ENCODE assay signal across 11 mouse cellular contexts in the genomic region with DNA sequence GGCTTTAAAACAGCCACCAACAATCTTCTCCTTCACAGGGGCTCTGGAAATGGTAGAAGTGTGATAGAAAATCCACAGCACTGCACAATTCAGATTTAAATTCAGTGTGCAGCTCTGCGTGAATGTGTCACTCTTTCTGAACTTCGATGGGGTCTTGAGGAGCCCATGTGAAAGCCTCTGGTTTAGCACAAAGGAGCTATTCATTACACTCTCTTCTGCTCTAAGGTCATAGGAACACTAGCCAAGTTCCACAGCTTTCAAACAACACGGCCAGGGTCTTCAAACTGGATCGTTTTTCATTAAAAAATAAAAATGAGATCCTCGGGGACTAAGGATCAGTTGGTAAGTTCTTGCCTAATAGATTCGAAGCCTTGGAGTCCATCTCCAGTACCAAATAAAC. TPM values are rescaled to one million over a fixed set of nuclear protein-coding genes. Genes with fewer than 3 reads are reported as not detected.
A peak's percentile ranks its signal among the peaks of the same experiment; 100 is the strongest.
DNase-seq lines count a peak whose midpoint lies in the region; ATAC-seq lines count a peak whose summit lies in the region.
"Had no signal": no experiment of that assay in that cellular context is flagged by ENCODE, and none has a peak within 500 bp of the region (broad histone marks: within the 10 kb centered on the region; RNA-seq: fewer than 3 reads in every experiment).

No protein-coding gene starts in this region.

- no peaks in the 10 kb centered on the region for H3K36me3 ChIP-seq in midbrain, embryonic 11.5 days (ENCODE audit: control insufficient read depth, insufficient read depth, low read length)
- H3K36me3 ChIP-seq in midbrain, embryonic 15.5 days (replicated peaks), result no peaks in the 10 kb centered on the region
- no peaks in the 10 kb centered on the region for H3K36me3 ChIP-seq in intestine, embryonic 15.5 days

- no peak overlapping the region for H3K9ac ChIP-seq in midbrain, embryonic 11.5 days (ENCODE audit: low read length)
- no peak overlapping the region for H3K9ac ChIP-seq in midbrain, embryonic 15.5 days
- H3K9ac ChIP-seq in intestine, embryonic 15.5 days, result peak overlapping the region; percentile 24; the same call in 1 of the 2 replicates

- ATAC-seq in midbrain, embryonic 11.5 days (ENCODE audit: low FRiP score), result no peak
- no peak for ATAC-seq in midbrain, embryonic 15.5 days (replicated peaks)
- ATAC-seq in intestine, embryonic 15.5 days, result no peak

- no peaks in the 10 kb centered on the region for H3K9me3 ChIP-seq in midbrain, embryonic 11.5 days (ENCODE audit: control insufficient read depth, low read length)
- no peaks in the 10 kb centered on the region for H3K9me3 ChIP-seq in midbrain, embryonic 15.5 days
- no peaks in the 10 kb centered on the region for H3K9me3 ChIP-seq in intestine, embryonic 15.5 days

- peaks cover 2% of the 10 kb centered on the region; the same call in 1 of the 2 replicates for H3K27me3 ChIP-seq in midbrain, embryonic 11.5 days (ENCODE audit: control insufficient read depth, insufficient read depth, low read length)
- H3K27me3 ChIP-seq in midbrain, embryonic 15.5 days (replicated peaks), result no peaks in the 10 kb centered on the region
- H3K27me3 ChIP-seq in intestine, embryonic 15.5 days (replicated peaks), result no peaks in the 10 kb centered on the region

- 56% methylated on average over 6 of the region's 6 CpGs for WGBS in midbrain, embryonic 11.5 days
- 41% methylated on average over 6 of the region's 6 CpGs for WGBS in midbrain, embryonic 15.5 days
- 61% methylated on average over 6 of the region's 6 CpGs for WGBS in intestine, embryonic 15.5 days

- no peak overlapping the region; the same call in 1 of the 2 replicates for H3K4me2 ChIP-seq in midbrain, embryonic 11.5 days
- H3K4me2 ChIP-seq in midbrain, embryonic 15.5 days, result no peak overlapping the region
- peak overlapping the region; percentile 48 for H3K4me2 ChIP-seq in intestine, embryonic 15.5 days (replicated peaks)

- intact Hi-C loops in heart, postnatal 25 days (cut with DNase I), result loop anchor here (10.0 kb wide), 1 partner anchor 152 kb away; no protein-coding TSS in a partner anchor

- peak overlapping the region; percentile 42 for H3K27ac ChIP-seq in midbrain, embryonic 11.5 days (ENCODE audit: low read depth, low read length)
- no peak overlapping the region for H3K27ac ChIP-seq in midbrain, embryonic 15.5 days
- no peak overlapping the region for H3K27ac ChIP-seq in intestine, embryonic 15.5 days

- H3K4me1 ChIP-seq in midbrain, embryonic 11.5 days (ENCODE audit: control insufficient read depth, insufficient read depth, low read length), result peaks cover 9% of the 10 kb centered on the region
- H3K4me1 ChIP-seq in midbrain, embryonic 15.5 days, result peaks cover 11% of the 10 kb centered on the region
- peaks cover 22% of the 10 kb centered on the region for H3K4me1 ChIP-seq in intestine, embryonic 15.5 days (replicated peaks)

- peak; percentile 80 for DNase-seq in heart, adult 11 months
- DNase-seq in heart, postnatal 25 days (ENCODE audit: low spot score), result no peak
- DNase-seq in midbrain, embryonic 11.5 days (ENCODE audit: low spot score, missing footprints), result no peak
- DNase-seq in spleen, postnatal 4 days (ENCODE audit: low spot score in 2 of 2), result no peak
- no peak for DNase-seq in kidney, postnatal 25 days
- DNase-seq in thymus, postnatal 4 days, result no peak
- DNase-seq: B cell, adult 2 months had no signal

- no peak overlapping the region for H3K4me3 ChIP-seq in midbrain, embryonic 11.5 days (ENCODE audit: low read depth, low read length)
- no peak overlapping the region for H3K4me3 ChIP-seq in midbrain, embryonic 15.5 days
- H3K4me3 ChIP-seq in intestine, embryonic 15.5 days (replicated peaks), result peak overlapping the region; percentile 79

RNA-seq across cellular contexts. Expression of a gene that starts 3.0 kb away (rescaled TPM):
- total RNA-seq in heart, postnatal 25 days (2021), result 100 to 1,000 TPM; 162 to 164 TPM
- polyA plus RNA-seq in midbrain, embryonic 11.5 days (2014; fragmentation: Nextera tagmentation; extraction: Ambion mirVana), result 145 and 152 TPM in 2 replicates
- polyA plus RNA-seq in midbrain, embryonic 15.5 days (2015; fragmentation: Nextera tagmentation; extraction: Ambion mirVana), result 78.6 and 85.1 TPM in 2 replicates
- 1,488 and 1,505 TPM in 2 replicates for polyA plus RNA-seq in intestine, embryonic 15.5 days (2015; fragmentation: Nextera tagmentation; extraction: Ambion mirVana)

RNA-seq across cellular contexts. Expression of a gene that starts 26.2 kb away (rescaled TPM):
- not detected for total RNA-seq in heart, postnatal 25 days (2021)
- polyA plus RNA-seq in midbrain, embryonic 11.5 days (2014; fragmentation: Nextera tagmentation; extraction: Ambion mirVana), result 4.4 and 4.5 TPM in 2 replicates
- polyA plus RNA-seq in midbrain, embryonic 15.5 days (2015; fragmentation: Nextera tagmentation; extraction: Ambion mirVana), result 0.70 and 1.2 TPM in 2 replicates
- polyA plus RNA-seq in intestine, embryonic 15.5 days (2015; fragmentation: Nextera tagmentation; extraction: Ambion mirVana), result 0.75 and 0.82 TPM in 2 replicates
- polyA plus RNA-seq: erythroblast, embryonic 14.5 days; stomach, embryonic 16.5 days had no signal

RNA-seq across cellular contexts. Expression of a gene that starts 37.2 kb away (rescaled TPM):
- total RNA-seq in heart, postnatal 25 days (2021), result 10 to 100 TPM; 14.6 to 15.6 TPM
- 18.3 and 20.8 TPM in 2 replicates for polyA plus RNA-seq in midbrain, embryonic 11.5 days (2014; fragmentation: Nextera tagmentation; extraction: Ambion mirVana)
- polyA plus RNA-seq in midbrain, embryonic 15.5 days (2015; fragmentation: Nextera tagmentation; extraction: Ambion mirVana), result 38.3 and 39.4 TPM in 2 replicates
- polyA plus RNA-seq in intestine, embryonic 15.5 days (2015; fragmentation: Nextera tagmentation; extraction: Ambion mirVana), result 40.4 and 41.5 TPM in 2 replicates
